Mouse (Mus musculus): Measurements from ENCODE around the gene Gkn3.

GRCm38 (mm10) chr6:87424037-87424816 is 35.5 kb upstream of the Gkn3 start:
- TF ChIP-seq POLR2A (IDR thresholded peaks at IDR 0.05; ENCODE audit: insufficient read length, low read depth) = no peak
- TF ChIP-seq REST (IDR thresholded peaks at IDR 0.05; ENCODE audit: insufficient read depth, insufficient read length) = no peak
